In the genomic region with DNA sequence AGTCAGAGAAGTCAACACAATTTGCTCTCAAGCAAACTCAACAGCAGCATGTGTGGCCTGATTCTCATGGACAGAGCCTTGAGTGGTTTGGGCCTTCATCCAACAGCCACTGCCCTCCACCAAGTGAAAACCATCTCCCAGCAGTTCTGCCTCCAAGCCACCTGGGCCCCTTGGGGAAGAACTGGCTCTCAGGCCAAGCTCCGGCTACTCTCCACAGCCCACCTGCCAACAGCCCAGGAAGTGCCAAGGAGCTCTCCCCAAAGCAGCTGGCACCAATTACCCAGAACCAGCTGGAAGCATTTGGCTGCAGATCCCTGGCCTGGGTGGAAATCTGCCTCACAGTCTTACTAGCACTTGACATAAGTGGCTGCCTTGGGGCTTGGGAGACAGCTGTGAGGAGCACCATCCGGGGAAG, we compare ENCODE assay signal across 8 mouse cellular contexts. TPM values are rescaled to one million over a fixed set of nuclear protein-coding genes. Genes with fewer than 3 reads are reported as not detected.
DNase-seq lines count a peak whose midpoint lies in the region; ATAC-seq and TF ChIP-seq lines count a peak whose summit lies in the region.

No protein-coding gene starts in this region.

- H3K9me3 ChIP-seq in forebrain, embryonic 14.5 days (replicated peaks; ENCODE audit: control insufficient read depth, low read length), result no peaks in the 10 kb centered on the region
- no peaks in the 10 kb centered on the region for H3K9me3 ChIP-seq in forebrain, embryonic 11.5 days (ENCODE audit: control insufficient read depth, low read length)

- no peak overlapping the region for H3K9ac ChIP-seq in forebrain, embryonic 14.5 days (ENCODE audit: low read length)
- no peak overlapping the region for H3K9ac ChIP-seq in forebrain, embryonic 11.5 days (ENCODE audit: low read length)

- H3K4me3 ChIP-seq in forebrain, embryonic 14.5 days (ENCODE audit: low read depth, low read length), result no peak overlapping the region
- no peak overlapping the region for H3K4me3 ChIP-seq in forebrain, embryonic 11.5 days (ENCODE audit: low read depth, low read length)
- no peak overlapping the region for H3K4me3 ChIP-seq in thymus, adult 2 months (ENCODE audit: control insufficient read depth, insufficient read depth, low read length)

- no peak overlapping the region for H3K4me2 ChIP-seq in forebrain, embryonic 14.5 days (ENCODE audit: low read length)
- H3K4me2 ChIP-seq in forebrain, embryonic 11.5 days (ENCODE audit: low read depth, low read length, severe bottlenecking), result no peak overlapping the region

- DNase-seq in forebrain, embryonic 14.5 days (ENCODE audit: low spot score), result peak; percentile 63
- no peak for DNase-seq in forebrain, embryonic 11.5 days (ENCODE audit: low spot score)
- peak; percentile 80 for DNase-seq in brain, embryonic 14.5 days (ENCODE audit: low read depth)
- peak; percentile 67 for DNase-seq in gastrocnemius, adult 18-20 months (ENCODE audit: low spot score)
- DNase-seq in layer of hippocampus, postnatal 25 days (ENCODE audit: extremely low spot score in 1 of 2, low spot score in 1 of 2), result peak; percentile 11 to 26
- no peak for DNase-seq in thymus, adult 2 months
- no peak for DNase-seq in testis, postnatal 14 days (ENCODE audit: low spot score)

- H3K27me3 ChIP-seq in forebrain, embryonic 14.5 days (replicated peaks; ENCODE audit: control insufficient read depth, insufficient read depth, low read length), result no peaks in the 10 kb centered on the region
- H3K27me3 ChIP-seq in forebrain, embryonic 11.5 days (ENCODE audit: control insufficient read depth, insufficient read depth, low read length), result no peaks in the 10 kb centered on the region
- no peaks in the 10 kb centered on the region for H3K27me3 ChIP-seq in thymus, adult 2 months (ENCODE audit: control insufficient read depth, insufficient read depth, low read length)

- WGBS in forebrain, embryonic 14.5 days, result 57% methylated on average over 2 of the region's 2 CpGs
- WGBS in forebrain, embryonic 11.5 days, result 79% methylated on average over 2 of the region's 2 CpGs
- 98% methylated on average over 2 of the region's 2 CpGs for WGBS in thymus, adult 2 months

- peak; percentile 67; the same call in 1 of the 2 replicates for ATAC-seq in forebrain, embryonic 14.5 days
- no peak for ATAC-seq in forebrain, embryonic 11.5 days (replicated peaks; ENCODE audit: low FRiP score)
- no peak for ATAC-seq in monocyte, adult 5-6 weeks (replicated peaks; ENCODE audit: insufficient number of reproducible peaks, low FRiP score, low TSS enrichment, poor library complexity, severe bottlenecking)

- TF ChIP-seq POLR2A in brain, embryonic 14.5 days (IDR thresholded peaks at IDR 0.05; ENCODE audit: borderline replicate concordance, extremely low read depth, insufficient read depth, insufficient read length, poor library complexity, severe bottlenecking), result no peak
- TF ChIP-seq POLR2A in thymus, adult 2 months (IDR thresholded peaks at IDR 0.05; ENCODE audit: control insufficient read depth, extremely low read depth, insufficient read depth, low read length, poor library complexity), result no peak

- H3K27ac ChIP-seq in forebrain, embryonic 14.5 days (ENCODE audit: low read depth, low read length), result no peak overlapping the region
- no peak overlapping the region for H3K27ac ChIP-seq in forebrain, embryonic 11.5 days (ENCODE audit: low read depth, low read length)
- no peak overlapping the region for H3K27ac ChIP-seq in thymus, adult 2 months (ENCODE audit: control insufficient read depth, insufficient read depth, low read length)

- no peaks in the 10 kb centered on the region for H3K36me3 ChIP-seq in forebrain, embryonic 14.5 days (ENCODE audit: control insufficient read depth, insufficient read depth, low read length)
- H3K36me3 ChIP-seq in forebrain, embryonic 11.5 days (ENCODE audit: control insufficient read depth, insufficient read depth, low read length), result no peaks in the 10 kb centered on the region
- no peaks in the 10 kb centered on the region for H3K36me3 ChIP-seq in thymus, adult 2 months (ENCODE audit: control insufficient read depth, insufficient read depth, low read length)

- H3K4me1 ChIP-seq in forebrain, embryonic 14.5 days (ENCODE audit: control insufficient read depth, insufficient read depth, low read length), result no peaks in the 10 kb centered on the region
- H3K4me1 ChIP-seq in forebrain, embryonic 11.5 days (replicated peaks; ENCODE audit: control insufficient read depth, insufficient read depth, low read length), result no peaks in the 10 kb centered on the region
- H3K4me1 ChIP-seq in thymus, adult 2 months (replicated peaks; ENCODE audit: control insufficient read depth, insufficient read depth, low read length), result no peaks in the 10 kb centered on the region

- TF ChIP-seq CTCF in brain, embryonic 14.5 days (IDR thresholded peaks at IDR 0.05; ENCODE audit: borderline replicate concordance, extremely low read depth, insufficient read depth, insufficient read length), result no peak
- no peak for TF ChIP-seq CTCF in thymus, adult 2 months (IDR thresholded peaks at IDR 0.05; ENCODE audit: borderline replicate concordance, control insufficient read depth, extremely low read depth, insufficient read depth, low read length, poor library complexity)

RNA-seq across cellular contexts. Expression of gene Pde1c, which starts 8.4 kb away (rescaled TPM):
- 6.7 and 7.2 TPM in 2 replicates for polyA plus RNA-seq in forebrain, embryonic 14.5 days (2014; fragmentation: Nextera tagmentation; extraction: Ambion mirVana)
- 4.6 and 6.2 TPM in 2 replicates for polyA plus RNA-seq in forebrain, embryonic 11.5 days (2014; fragmentation: Nextera tagmentation; extraction: Ambion mirVana)
- 9.3 and 10.7 TPM in 2 replicates for polyA plus RNA-seq in brain, embryonic 14.5 days (2012; rRNA removed)
- total RNA-seq in gastrocnemius, adult 18-20 months (2021), result under 1 TPM; 0.43 to 0.55 TPM
- 1 to 10 TPM; 3.1 to 3.6 TPM for total RNA-seq in layer of hippocampus, postnatal 25 days (2021)
- polyA plus RNA-seq in thymus, adult 2 months (2012; rRNA removed), result 0.52 and 1.8 TPM in 2 replicates
- total RNA-seq in monocyte, adult 5-6 weeks (2017), result 1.0 to 3.6 TPM (median 2.7 TPM) in 3 replicates

Comparison
In these comparisons a context has a peak if more than half of its experiments do, and no peak if none do; other contexts are left out.
1. DNase-seq: peak in forebrain, embryonic 14.5 days (single experiment), brain, embryonic 14.5 days (single experiment), gastrocnemius, adult 18-20 months (single experiment) and layer of hippocampus, postnatal 25 days (2 of 2); none in forebrain, embryonic 11.5 days (single experiment), thymus, adult 2 months (single experiment) and testis, postnatal 14 days (single experiment).